Mouse (Mus musculus) splenic B cell, adult 2 months (primary cell): ENCODE measurements around the gene Lctl.
"Not testable (repeated sequence)": the region's sequence is repeated elsewhere in the genome, so short reads cannot be mapped to it uniquely, and the experiment has no call there.

ENCODE experiments used
- DNase-seq: peaks from one replicate; pipeline ENCODE4 v3.0.0-alpha.2; 2011; ENCODE audit warnings: low read depth, low spot score
- H3K27me3 ChIP-seq: 2 replicates; pipeline ENCODE4 v1.6.1; 2012; ENCODE audit warnings: mild to moderate bottlenecking, low read length, moderate library complexity, mixed read lengths; ENCODE audit not compliant: control insufficient read depth, poor library complexity, insufficient read depth, severe bottlenecking
- H3K36me3 ChIP-seq: 2 replicates; pipeline ENCODE4 v1.6.1; 2012; ENCODE audit warnings: mild to moderate bottlenecking, low read length, moderate library complexity, mixed read lengths; ENCODE audit not compliant: control insufficient read depth, poor library complexity, insufficient read depth, severe bottlenecking

The Lctl gene

DNA sequence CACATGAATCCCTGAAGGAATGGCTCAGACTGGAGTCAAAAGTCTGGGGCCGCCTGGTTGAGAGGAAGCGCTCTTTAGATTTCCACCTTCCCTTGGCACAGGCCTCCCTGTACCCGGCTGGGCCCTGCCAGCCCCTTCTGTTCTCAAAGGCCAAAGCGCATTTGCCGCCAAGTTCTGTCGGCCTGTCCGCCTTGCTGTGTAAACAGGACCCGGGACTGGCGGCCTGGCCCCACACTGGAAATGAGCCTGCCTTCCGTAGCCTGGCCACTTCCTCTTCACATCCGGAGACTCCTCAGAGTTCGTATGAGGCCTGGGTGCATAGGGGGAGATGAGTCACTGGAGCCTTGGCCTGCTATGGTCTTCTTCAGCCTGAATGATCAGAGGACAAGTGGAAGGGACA is 27.9 kb upstream of the Lctl start:
- peak; percentile 15 for DNase-seq
- H3K36me3 ChIP-seq = no peaks in the 10 kb centered on the region
- H3K27me3 ChIP-seq = no peaks in the 10 kb centered on the region

DNA sequence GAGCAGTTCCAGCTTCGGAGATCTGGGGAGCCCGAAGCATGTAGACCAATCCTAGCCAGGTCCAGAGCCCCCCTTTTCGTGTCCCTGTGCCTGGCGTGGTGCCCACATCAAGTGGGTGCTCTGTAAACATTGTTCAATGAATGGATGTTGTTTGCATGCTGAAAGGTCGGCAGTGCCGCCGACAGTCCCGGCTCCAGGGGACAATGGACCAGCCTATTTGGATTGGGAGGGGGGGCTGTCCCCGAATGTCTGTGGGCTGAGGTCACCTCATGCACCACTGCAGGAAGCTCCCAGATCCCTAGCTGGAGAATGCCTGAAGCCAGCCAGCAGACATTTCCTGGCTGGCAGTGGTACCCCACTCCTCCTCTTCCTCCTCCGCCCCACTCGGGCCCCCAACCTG is 22.9 kb upstream of the Lctl start:
- no peaks in the 10 kb centered on the region for H3K36me3 ChIP-seq
- DNase-seq = no peak
- no peaks in the 10 kb centered on the region for H3K27me3 ChIP-seq

DNA sequence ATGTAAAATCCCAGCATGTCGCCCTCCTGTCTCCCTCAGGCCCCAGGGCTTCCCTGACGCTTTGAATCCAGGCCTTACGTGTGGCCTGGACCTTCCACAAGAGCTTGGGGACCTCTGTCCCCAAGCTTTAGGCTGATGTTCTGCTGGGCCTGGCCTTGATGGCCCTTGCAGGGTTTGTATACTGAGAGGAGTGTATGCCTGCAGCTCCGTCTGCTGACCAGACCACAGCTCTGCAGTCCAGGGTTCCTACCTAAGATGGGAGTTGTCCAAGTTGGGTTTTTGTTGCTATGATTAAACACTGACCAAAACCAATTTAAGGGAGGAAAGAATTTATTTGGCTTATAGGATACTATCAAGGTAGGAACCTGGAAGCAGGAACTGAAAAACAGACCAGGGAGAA is 18.7 kb upstream of the Lctl start:
- H3K36me3 ChIP-seq = no peaks in the 10 kb centered on the region
- no peak for DNase-seq
- no peaks in the 10 kb centered on the region for H3K27me3 ChIP-seq

DNA sequence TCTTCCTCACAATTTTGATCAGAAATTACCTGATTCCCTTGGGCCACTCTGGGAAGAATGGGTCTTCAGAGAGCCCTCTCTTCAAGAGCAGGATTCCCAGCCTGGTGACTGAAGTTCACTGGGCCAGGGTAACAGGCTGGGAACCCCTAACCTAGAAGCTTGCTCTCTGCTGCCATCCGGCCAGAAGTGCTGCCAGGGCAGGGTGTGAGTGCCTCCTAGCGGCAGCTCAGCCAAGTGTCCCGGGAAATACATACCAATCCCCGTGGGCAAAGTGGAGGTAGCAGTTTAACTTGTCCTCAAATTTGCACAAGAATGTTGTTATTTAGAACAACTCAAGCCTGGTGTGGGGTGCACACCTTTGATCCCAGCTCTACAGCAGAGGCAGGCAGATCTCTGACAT is 16.5 kb upstream of the Lctl start:
- peak; percentile 81 for DNase-seq
- Histone ChIP-seq H3K27me3 (no peaks in the 10 kb centered on the region), H3K36me3 (no peaks in the 10 kb centered on the region)

DNA sequence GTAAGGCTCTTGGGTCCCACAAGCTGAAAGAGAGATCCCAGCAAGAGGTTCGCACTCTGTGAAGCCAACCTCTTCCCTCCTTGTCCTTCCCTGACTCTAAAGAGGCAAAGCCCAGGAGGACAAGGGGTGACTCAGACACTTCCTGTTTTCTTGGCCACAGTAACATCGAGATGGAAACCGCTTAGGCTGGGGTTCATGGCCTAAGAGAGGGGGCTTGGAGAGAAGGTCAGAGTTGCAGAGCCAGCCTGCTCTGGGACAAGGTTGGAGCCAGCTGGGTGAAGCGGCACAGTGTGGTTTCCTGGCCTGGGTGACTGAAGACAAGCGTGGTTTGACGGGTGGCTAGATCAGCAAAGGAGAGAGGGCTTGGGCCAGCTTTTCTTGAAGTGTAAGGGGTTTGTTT is 11.6 kb upstream of the Lctl start:
- H3K27me3 ChIP-seq = no peaks in the 10 kb centered on the region
- no peak for DNase-seq
- no peaks in the 10 kb centered on the region; the same call in 1 of the 2 replicates for H3K36me3 ChIP-seq

DNA sequence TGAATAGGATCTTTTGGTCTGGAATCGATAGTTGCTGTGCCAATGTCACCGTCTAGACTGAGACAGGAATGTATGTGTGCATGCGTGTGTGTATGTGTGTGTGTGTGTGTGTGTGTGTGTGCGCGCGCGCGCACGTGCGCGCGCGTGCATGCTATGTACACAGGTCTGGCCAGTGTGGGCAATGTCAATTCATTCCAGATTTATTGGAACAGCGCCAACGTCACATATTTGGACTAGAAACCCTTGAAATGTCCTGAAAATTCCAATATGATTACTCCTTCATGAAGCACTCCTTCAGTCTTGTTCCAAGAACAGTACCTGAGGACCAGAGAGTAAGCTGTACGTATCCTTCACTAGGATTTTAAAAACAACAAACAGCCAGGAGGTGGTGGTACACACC is 6.4 kb upstream of the Lctl start:
- no peak for DNase-seq
- H3K27me3 ChIP-seq = no peaks in the 10 kb centered on the region
- no peaks in the 10 kb centered on the region; the same call in 1 of the 2 replicates for H3K36me3 ChIP-seq

DNA sequence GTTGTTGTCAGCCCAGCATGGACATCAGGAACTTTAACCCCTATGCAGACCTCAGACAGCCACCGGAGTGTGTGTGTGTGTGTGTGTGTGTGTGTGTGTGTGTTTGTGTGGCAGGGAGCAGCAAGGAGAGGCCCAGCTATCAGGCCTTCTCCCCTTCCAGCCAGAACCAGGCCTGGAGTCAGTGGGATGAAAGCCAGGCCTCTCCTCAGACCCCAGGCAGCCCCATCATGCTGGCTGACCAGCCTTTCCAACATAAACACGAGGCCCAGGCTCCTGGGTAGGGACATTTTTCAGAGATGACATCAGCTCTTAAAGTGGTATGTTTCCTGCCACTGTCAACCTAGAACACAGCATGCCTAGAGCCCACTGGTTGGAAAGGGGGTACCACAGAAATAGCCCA is 2.3 kb upstream of the Lctl start:
- Histone ChIP-seq H3K36me3 (no peaks in the 10 kb centered on the region), H3K27me3 (no peaks in the 10 kb centered on the region)
- no peak for DNase-seq

DNA sequence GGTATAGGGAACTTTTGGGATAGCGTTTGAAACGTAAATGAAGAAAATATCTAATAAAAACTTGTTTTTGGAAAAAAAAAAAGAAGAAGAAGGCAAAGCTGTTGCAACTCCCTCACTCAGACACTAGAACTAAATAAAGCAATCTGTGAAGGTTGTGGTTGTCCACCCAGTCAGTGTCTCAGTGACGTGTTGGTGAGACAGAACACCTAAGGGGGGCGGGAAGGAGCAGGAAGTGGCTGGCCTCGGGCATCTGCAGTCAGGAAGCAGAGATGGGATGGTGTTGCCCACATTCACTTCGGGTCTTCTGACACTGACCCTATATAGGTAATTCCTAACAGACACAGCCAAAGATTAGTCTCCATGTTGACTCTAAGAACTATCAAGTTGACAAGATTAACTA is 1.2 kb upstream of the Lctl start:
- no peak for DNase-seq
- no peaks in the 10 kb centered on the region for H3K27me3 ChIP-seq
- H3K36me3 ChIP-seq = no peaks in the 10 kb centered on the region

DNA sequence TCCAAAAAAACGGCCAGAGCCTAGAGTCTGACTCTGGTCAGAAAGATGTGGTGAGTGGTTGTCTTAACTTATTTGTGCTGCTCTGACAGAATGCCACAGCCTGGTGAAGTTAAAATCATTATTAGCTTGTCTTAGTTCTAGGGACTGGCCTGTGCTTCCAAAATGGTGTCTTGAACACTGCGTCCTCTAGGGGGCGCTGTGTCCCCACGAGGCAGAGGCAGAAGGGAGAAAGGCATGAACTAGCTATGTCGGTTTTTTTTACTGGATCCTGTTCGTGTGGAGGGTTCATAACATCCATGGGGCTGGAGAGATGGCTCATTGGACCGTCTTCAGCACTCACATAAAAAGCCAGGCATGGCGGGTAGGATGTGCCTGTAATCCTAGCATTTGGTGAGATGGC is 3.0 kb downstream of the Lctl start:
- DNase-seq = peak; percentile 68
- Histone ChIP-seq H3K36me3 (no peaks in the 10 kb centered on the region), H3K27me3 (no peaks in the 10 kb centered on the region)

DNA sequence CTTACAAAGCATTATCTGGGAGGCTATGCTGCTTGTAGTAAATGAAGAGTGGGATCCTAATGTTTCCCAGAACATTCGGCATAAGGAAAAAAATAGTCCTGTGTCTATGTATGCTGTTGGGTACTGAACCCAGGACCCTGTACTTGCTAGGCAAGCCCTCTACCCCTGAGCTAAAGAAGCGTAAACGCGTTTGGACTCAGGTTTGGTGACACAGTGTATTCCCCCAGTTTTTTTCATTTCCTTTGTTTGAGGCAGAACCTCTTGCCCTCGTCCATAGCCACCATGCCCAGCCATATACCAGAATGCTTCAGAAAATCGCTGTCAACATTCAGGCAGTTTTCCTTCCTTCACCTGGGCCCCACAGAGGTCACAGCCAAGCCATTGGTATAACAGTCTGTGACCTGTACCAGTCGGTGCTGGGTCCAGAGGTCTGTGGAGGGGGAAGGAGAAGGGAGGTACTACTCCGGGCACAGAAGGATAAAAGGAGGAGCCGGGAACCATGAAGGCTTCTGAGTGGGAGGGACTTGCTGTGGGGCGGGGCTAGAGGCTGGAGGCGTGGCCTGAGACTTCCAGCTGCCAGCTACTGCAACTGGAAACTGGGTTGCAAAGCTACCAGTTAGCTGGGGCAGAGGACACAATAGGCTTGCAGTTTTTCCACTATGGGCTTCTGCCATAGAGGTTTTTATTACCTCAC is 3.8 kb downstream of the Lctl start:
- H3K27me3 ChIP-seq = no peaks in the 10 kb centered on the region
- no peaks in the 10 kb centered on the region for H3K36me3 ChIP-seq
- no peak for DNase-seq

DNA sequence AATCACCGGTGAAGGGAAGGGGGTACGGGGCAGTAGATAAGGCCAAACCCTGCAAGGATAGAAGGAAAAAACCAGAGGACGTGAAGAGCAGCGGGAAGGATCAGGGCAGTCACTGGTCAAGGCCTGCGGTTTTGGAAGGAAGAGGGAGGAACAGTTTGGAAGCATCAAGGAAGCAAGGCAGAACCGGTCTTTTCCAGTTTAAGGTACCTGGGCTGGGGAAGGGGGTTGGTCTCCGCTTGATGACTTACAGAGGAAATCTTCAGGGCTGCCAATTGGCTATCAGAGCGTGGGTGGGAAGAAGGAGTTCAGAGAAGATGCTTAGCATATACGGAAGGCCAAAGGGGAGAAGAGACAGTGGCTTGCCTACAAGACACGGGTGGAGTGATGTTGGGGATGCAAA is 5.7 kb downstream of the Lctl start:
- no peaks in the 10 kb centered on the region for H3K36me3 ChIP-seq
- DNase-seq = no peak
- H3K27me3 ChIP-seq = no peaks in the 10 kb centered on the region

DNA sequence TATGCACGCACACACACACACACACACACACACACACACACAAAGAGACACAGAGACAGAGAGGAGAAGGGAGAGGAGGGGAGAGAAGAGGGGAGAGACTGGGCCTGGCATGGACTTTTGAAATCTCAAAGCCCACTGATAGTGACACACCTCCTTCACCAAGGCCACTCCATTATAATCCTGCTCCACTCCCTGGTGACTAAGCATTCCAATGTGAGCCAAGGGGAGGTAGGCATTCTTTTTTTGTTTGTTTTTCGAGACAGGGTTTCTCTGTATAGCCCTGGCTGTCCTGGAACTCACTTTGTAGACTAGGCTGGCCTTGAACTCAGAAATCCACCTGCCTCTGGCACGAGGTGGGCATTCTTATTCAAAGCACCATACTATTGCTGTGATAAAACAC is 7.9 kb downstream of the Lctl start:
- not testable (repeated sequence) for H3K27me3 ChIP-seq, DNase-seq, H3K36me3 ChIP-seq

DNA sequence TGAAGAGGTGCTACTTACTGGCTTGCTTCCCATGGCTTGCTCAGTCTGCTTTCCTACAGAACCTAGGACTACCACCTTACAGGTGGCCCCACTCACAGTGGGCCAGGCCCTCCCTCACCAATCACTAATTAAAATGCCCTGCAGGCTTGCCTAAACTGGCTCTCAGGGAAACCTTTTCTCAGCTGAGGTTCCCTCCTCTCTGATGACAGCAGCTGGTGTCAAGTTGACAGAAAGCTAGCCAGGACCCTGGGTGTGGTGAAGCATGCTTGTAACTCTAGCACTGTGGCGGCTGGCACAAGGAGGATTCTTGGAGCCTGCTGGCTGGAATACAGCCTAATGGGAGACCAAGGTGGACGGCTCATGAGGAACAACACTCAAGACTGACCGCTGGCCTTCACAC is 8.4 kb downstream of the Lctl start:
- no peaks in the 10 kb centered on the region for H3K36me3 ChIP-seq
- no peak for DNase-seq
- H3K27me3 ChIP-seq = no peaks in the 10 kb centered on the region

DNA sequence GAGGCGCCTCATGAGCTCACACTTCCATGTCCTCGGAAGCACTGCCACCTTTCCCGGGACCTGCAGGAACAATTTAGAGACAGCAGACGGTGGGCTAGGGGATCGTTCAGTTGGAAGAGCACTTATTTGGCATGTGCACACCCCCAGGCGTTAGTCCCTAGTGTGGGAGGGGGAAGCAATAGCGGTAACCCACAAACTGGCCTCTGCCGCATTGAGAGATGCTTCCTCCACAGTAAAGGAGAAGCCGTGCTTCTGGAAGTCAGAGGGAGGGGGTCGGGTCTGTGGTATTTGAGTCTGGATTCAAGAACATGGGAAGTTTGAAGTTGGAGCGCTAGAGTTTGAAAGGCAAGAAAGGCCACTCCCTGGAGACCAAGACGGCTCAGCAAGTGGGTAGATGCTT is 9.2 kb downstream of the Lctl start:
- no peaks in the 10 kb centered on the region for H3K27me3 ChIP-seq
- no peaks in the 10 kb centered on the region for H3K36me3 ChIP-seq
- no peak for DNase-seq

DNA sequence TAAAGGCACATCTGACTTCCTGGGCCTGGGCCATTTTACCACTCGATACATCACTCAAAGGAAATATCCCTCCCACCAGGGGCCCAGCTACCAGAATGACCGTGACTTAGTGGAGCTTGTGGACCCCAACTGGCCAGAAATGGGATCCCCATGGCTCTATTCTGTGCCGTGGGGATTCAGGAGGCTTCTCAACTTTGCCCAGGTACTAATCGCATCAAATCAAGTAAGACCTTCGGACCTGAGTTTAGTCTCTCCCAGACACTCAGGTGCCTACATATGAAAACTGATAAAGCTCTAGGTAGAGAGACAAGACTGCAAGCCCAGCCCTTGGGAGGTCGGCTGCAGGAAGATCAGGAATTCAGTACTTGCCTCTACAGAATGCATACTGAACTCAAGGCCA is 14.7 kb downstream of the Lctl start:
- no peaks in the 10 kb centered on the region for H3K36me3 ChIP-seq
- no peak for DNase-seq
- no peaks in the 10 kb centered on the region for H3K27me3 ChIP-seq

DNA sequence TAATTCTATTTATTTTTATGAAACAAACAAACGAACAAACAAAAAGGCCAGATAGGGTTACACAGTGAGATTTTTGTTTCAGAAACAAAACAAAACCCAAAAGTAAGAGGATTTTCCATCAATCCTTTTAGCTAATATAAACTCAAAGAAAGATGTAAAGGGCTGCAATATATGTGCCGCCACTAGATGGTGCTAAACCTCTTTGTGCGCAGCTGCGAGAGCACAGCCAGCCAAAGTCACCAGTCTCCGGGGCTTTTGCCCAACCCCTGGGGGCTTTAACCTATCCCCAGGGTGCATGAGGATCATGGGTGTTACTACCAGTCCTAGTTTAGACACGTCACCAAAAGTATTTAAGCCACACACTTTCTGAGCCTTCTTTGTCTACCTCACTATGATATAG is 21.9 kb downstream of the Lctl start:
- DNase-seq = peak; percentile 74
- H3K36me3 ChIP-seq, H3K27me3 ChIP-seq: not testable (repeated sequence)
